Comparison of ENCODE assay signal across 9 mouse cellular contexts in the genomic region with DNA sequence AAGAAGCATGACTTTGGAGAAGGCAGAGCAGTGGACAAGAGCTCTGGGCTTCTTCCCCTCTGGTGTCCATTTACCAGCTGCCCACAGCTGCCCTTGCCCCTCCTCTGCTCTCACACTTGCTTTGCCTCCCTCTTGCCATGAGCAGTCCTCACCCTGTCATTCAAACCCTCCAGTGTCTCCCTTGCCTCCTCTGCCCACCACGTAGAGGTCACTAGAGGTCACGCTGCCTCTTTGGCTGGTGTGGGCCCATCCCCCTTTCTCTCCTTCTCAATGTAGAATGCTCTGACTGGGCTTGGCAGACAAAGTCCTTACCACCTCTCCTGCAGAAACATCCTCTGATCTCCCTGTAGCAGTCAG. TPM values are rescaled to one million over a fixed set of nuclear protein-coding genes. Genes with fewer than 3 reads are reported as not detected.
A peak's percentile ranks its signal among the peaks of the same experiment; 100 is the strongest.
DNase-seq lines count a peak whose midpoint lies in the region; ATAC-seq and TF ChIP-seq lines count a peak whose summit lies in the region.
"Had no signal": no experiment of that assay in that cellular context is flagged by ENCODE, and none has a peak within 500 bp of the region (broad histone marks: within the 10 kb centered on the region; RNA-seq: fewer than 3 reads in every experiment).

No protein-coding gene starts in this region.

- DNase-seq in lung, embryonic 14.5 days = no peak
- no peak for DNase-seq in lung, adult 18-20 months
- DNase-seq in limb, embryonic 11.5 days (ENCODE audit: low spot score) = no peak
- no peak for DNase-seq in urinary bladder, postnatal 10 days (ENCODE audit: low spot score)
- DNase-seq: layer of hippocampus, postnatal 36 days had no signal

- H3K9me3 ChIP-seq in lung, embryonic 14.5 days (ENCODE audit: low read depth, low read length) = no peaks in the 10 kb centered on the region
- H3K9me3 ChIP-seq in embryonic facial prominence, embryonic 13.5 days = no peaks in the 10 kb centered on the region
- no peaks in the 10 kb centered on the region for H3K9me3 ChIP-seq in limb, embryonic 11.5 days (ENCODE audit: control insufficient read depth, low read length)
- no peaks in the 10 kb centered on the region for H3K9me3 ChIP-seq in neural tube, embryonic 15.5 days (replicated peaks)

- H3K27ac ChIP-seq in lung, embryonic 14.5 days (ENCODE audit: low read depth) = peak overlapping the region; percentile 54; the same call in 1 of the 2 replicates
- H3K27ac ChIP-seq in embryonic facial prominence, embryonic 13.5 days = no peak overlapping the region
- no peak overlapping the region for H3K27ac ChIP-seq in limb, embryonic 11.5 days (replicated peaks; ENCODE audit: low read depth, low read length)
- H3K27ac ChIP-seq in neural tube, embryonic 15.5 days (replicated peaks) = peak overlapping the region; percentile 61
- H3K27ac ChIP-seq: macrophage had no signal

- no peak for TF ChIP-seq CTCF in lung, embryonic 14.5 days (IDR thresholded peaks at IDR 0.05; ENCODE audit: low read depth)

- H3K4me3 ChIP-seq in lung, embryonic 14.5 days (ENCODE audit: low read depth, low read length) = no peak overlapping the region
- no peak overlapping the region for H3K4me3 ChIP-seq in embryonic facial prominence, embryonic 13.5 days
- H3K4me3 ChIP-seq in limb, embryonic 11.5 days (ENCODE audit: low read depth, low read length) = no peak overlapping the region
- no peak overlapping the region for H3K4me3 ChIP-seq in neural tube, embryonic 15.5 days (replicated peaks)

- peak; percentile 29; the same call in 1 of the 2 replicates for ATAC-seq in lung, embryonic 14.5 days (ENCODE audit: insufficient read depth)
- ATAC-seq in embryonic facial prominence, embryonic 13.5 days (ENCODE audit: insufficient number of reproducible peaks, insufficient read depth, low FRiP score, low TSS enrichment, low read depth) = no peak
- ATAC-seq in limb, embryonic 11.5 days (ENCODE audit: insufficient number of reproducible peaks, low FRiP score, low TSS enrichment, low read depth) = no peak
- peak; percentile 46; the same call in 1 of the 2 replicates for ATAC-seq in neural tube, embryonic 15.5 days (ENCODE audit: low FRiP score)
- no peak for ATAC-seq in CD4-positive, CD25-positive, alpha-beta regulatory T cell, adult 4 months

- peak overlapping the region; percentile 41 for H3K4me2 ChIP-seq in lung, embryonic 14.5 days
- peak overlapping the region; percentile 31; the same call in 1 of the 2 replicates for H3K4me2 ChIP-seq in embryonic facial prominence, embryonic 13.5 days
- 0 out of 2 replicates have a peak overlapping the region, but pooled peaks have one; percentile 17 for H3K4me2 ChIP-seq in limb, embryonic 11.5 days (ENCODE audit: low read depth, severe bottlenecking)
- peak overlapping the region; percentile 40; the same call in 1 of the 2 replicates for H3K4me2 ChIP-seq in neural tube, embryonic 15.5 days

- no peaks in the 10 kb centered on the region for H3K27me3 ChIP-seq in lung, embryonic 14.5 days (ENCODE audit: insufficient read depth, low read length)
- H3K27me3 ChIP-seq in embryonic facial prominence, embryonic 13.5 days = no peaks in the 10 kb centered on the region
- no peaks in the 10 kb centered on the region for H3K27me3 ChIP-seq in limb, embryonic 11.5 days (ENCODE audit: control insufficient read depth, insufficient read depth, low read length)
- H3K27me3 ChIP-seq in neural tube, embryonic 15.5 days (replicated peaks) = no peaks in the 10 kb centered on the region

- H3K9ac ChIP-seq in lung, embryonic 14.5 days = no peak overlapping the region
- no peak overlapping the region for H3K9ac ChIP-seq in embryonic facial prominence, embryonic 13.5 days
- H3K9ac ChIP-seq in limb, embryonic 11.5 days (ENCODE audit: low read length) = no peak overlapping the region
- no peak overlapping the region for H3K9ac ChIP-seq in neural tube, embryonic 15.5 days (replicated peaks)

- 0 out of 2 replicates have a peak, but pooled peaks cover 10% of the 10 kb centered on the region for H3K4me1 ChIP-seq in lung, embryonic 14.5 days (ENCODE audit: insufficient read depth)
- peaks cover 33% of the 10 kb centered on the region for H3K4me1 ChIP-seq in embryonic facial prominence, embryonic 13.5 days
- H3K4me1 ChIP-seq in limb, embryonic 11.5 days (ENCODE audit: control insufficient read depth, insufficient read depth, low read length) = peaks cover 10% of the 10 kb centered on the region
- peaks cover 15% of the 10 kb centered on the region for H3K4me1 ChIP-seq in neural tube, embryonic 15.5 days

- WGBS in lung, embryonic 14.5 days = 25% methylated on average over 2 of the region's 2 CpGs
- WGBS in embryonic facial prominence, embryonic 13.5 days = 14% methylated on average over 2 of the region's 2 CpGs
- WGBS in limb, embryonic 11.5 days = 6% methylated on average over 2 of the region's 2 CpGs
- 8% methylated on average over 2 of the region's 2 CpGs for WGBS in neural tube, embryonic 15.5 days

- H3K36me3 ChIP-seq in lung, embryonic 14.5 days (ENCODE audit: insufficient read depth) = no peaks in the 10 kb centered on the region
- H3K36me3 ChIP-seq in embryonic facial prominence, embryonic 13.5 days = no peaks in the 10 kb centered on the region
- H3K36me3 ChIP-seq in limb, embryonic 11.5 days (ENCODE audit: control insufficient read depth, insufficient read depth, low read length) = no peaks in the 10 kb centered on the region
- H3K36me3 ChIP-seq in neural tube, embryonic 15.5 days = no peaks in the 10 kb centered on the region

RNA-seq across cellular contexts. Expression of gene Bpifb5, which starts 0.4 kb away (rescaled TPM):
- polyA plus RNA-seq in lung, embryonic 14.5 days (2014; fragmentation: Nextera tagmentation; extraction: Ambion mirVana) = 1.4 and 2.0 TPM in 2 replicates
- polyA plus RNA-seq in embryonic facial prominence, embryonic 13.5 days (2015; fragmentation: Nextera tagmentation; extraction: Ambion mirVana) = 0.24 and 0.37 TPM in 2 replicates
- 0.09 TPM in 1 of 2 replicates, not detected in the other for polyA plus RNA-seq in limb, embryonic 11.5 days (2014; fragmentation: Nextera tagmentation; extraction: Ambion mirVana)
- 0.27 and 0.32 TPM in 2 replicates for polyA plus RNA-seq in neural tube, embryonic 15.5 days (2015; fragmentation: Nextera tagmentation; extraction: Ambion mirVana)
- not detected for polyA plus RNA-seq in CD4-positive, CD25-positive, alpha-beta regulatory T cell, adult 4 months (2017; shearing (Covaris generic))
- polyA plus RNA-seq: macrophage had no signal

RNA-seq across cellular contexts. Expression of gene Bpifb1, which starts 33.3 kb away (rescaled TPM):
- polyA plus RNA-seq in lung, embryonic 14.5 days (2014; fragmentation: Nextera tagmentation; extraction: Ambion mirVana) = 0.49 and 0.74 TPM in 2 replicates
- not detected in 2 replicates for polyA plus RNA-seq in embryonic facial prominence, embryonic 13.5 days (2015; fragmentation: Nextera tagmentation; extraction: Ambion mirVana)
- not detected in 2 replicates for polyA plus RNA-seq in limb, embryonic 11.5 days (2014; fragmentation: Nextera tagmentation; extraction: Ambion mirVana)
- 0.24 TPM in 1 of 2 replicates, not detected in the other for polyA plus RNA-seq in neural tube, embryonic 15.5 days (2015; fragmentation: Nextera tagmentation; extraction: Ambion mirVana)
- not detected for polyA plus RNA-seq in CD4-positive, CD25-positive, alpha-beta regulatory T cell, adult 4 months (2017; shearing (Covaris generic))
- polyA plus RNA-seq: macrophage had no signal

RNA-seq across cellular contexts. Expression of gene Bpifb9a, which starts 33.8 kb away (rescaled TPM):
- polyA plus RNA-seq in lung, embryonic 14.5 days (2014; fragmentation: Nextera tagmentation; extraction: Ambion mirVana) = not detected in 2 replicates
- not detected in 2 replicates for polyA plus RNA-seq in embryonic facial prominence, embryonic 13.5 days (2015; fragmentation: Nextera tagmentation; extraction: Ambion mirVana)
- not detected in 2 replicates for polyA plus RNA-seq in limb, embryonic 11.5 days (2014; fragmentation: Nextera tagmentation; extraction: Ambion mirVana)
- polyA plus RNA-seq in neural tube, embryonic 15.5 days (2015; fragmentation: Nextera tagmentation; extraction: Ambion mirVana) = not detected in 2 replicates
- not detected for polyA plus RNA-seq in CD4-positive, CD25-positive, alpha-beta regulatory T cell, adult 4 months (2017; shearing (Covaris generic))
- polyA plus RNA-seq: macrophage had no signal

Comparison
In these comparisons a context has a peak if more than half of its experiments do, and no peak if none do; other contexts are left out.
1. ATAC-seq: peak in lung, embryonic 14.5 days (single experiment) and neural tube, embryonic 15.5 days (single experiment); none in embryonic facial prominence, embryonic 13.5 days (single experiment), limb, embryonic 11.5 days (single experiment) and CD4-positive, CD25-positive, alpha-beta regulatory T cell, adult 4 months (single experiment).
2. H3K27ac ChIP-seq: peak in lung, embryonic 14.5 days (single experiment) and neural tube, embryonic 15.5 days (single experiment); none in embryonic facial prominence, embryonic 13.5 days (single experiment) and limb, embryonic 11.5 days (single experiment).
3. Peak in every context shown above with its lines, with median percentiles within 50 percentile points of each other: H3K4me2 ChIP-seq.